Mouse (Mus musculus): ENCODE data around the gene Hyal1.

Gene Hyal1

GRCm38 (mm10) chr9:107576357-107577107, at the start of gene Hyal1:
Gene Hyal1, plus strand, starts transcription at chr9:107576927.
- no peak for DNase-seq

- peak; percentile 90 to 93 for DNase-seq
These were observed 42.8 kb upstream of the Hyal1 start, which contains the start of gene Tmem115 for GRCm38 (mm10) chr9:107533791-107534407. Gene Tmem115, plus strand, starts transcription at chr9:107533945.

GRCm38 (mm10) chr9:107534408-107535202, 42.1 kb upstream of the Hyal1 start:
- no peak for DNase-seq

GRCm38 (mm10) chr9:107538231-107538630, 38.5 kb upstream of the Hyal1 start:
- no peak for DNase-seq

- DNase-seq: no peak
These were observed 38.0 kb upstream of the Hyal1 start for GRCm38 (mm10) chr9:107538711-107539110.

- DNase-seq: no peak
These were observed 36.8 kb upstream of the Hyal1 start for GRCm38 (mm10) chr9:107539940-107540339.

GRCm38 (mm10) chr9:107540420-107540819, 36.3 kb upstream of the Hyal1 start:
- DNase-seq: no peak

- DNase-seq: no peak
These were observed 35.7 kb upstream of the Hyal1 start for GRCm38 (mm10) chr9:107541005-107541404.

- DNase-seq: peak; percentile 94 to 95
These were observed 35.0 kb upstream of the Hyal1 start, which contains the start of the genes Cyb561d2 and Nprl2 for GRCm38 (mm10) chr9:107541474-107542351. Gene Cyb561d2, minus strand, starts transcription at chr9:107542193. Gene Nprl2, plus strand, starts transcription at chr9:107542226.

GRCm38 (mm10) chr9:107542352-107542686, 34.4 kb upstream of the Hyal1 start:
- DNase-seq: peak in 1 of 2 experiments; percentile 53

GRCm38 (mm10) chr9:107542721-107543120, 34.0 kb upstream of the Hyal1 start:
- no peak for DNase-seq

- DNase-seq: no peak
These were observed 33.4 kb upstream of the Hyal1 start for GRCm38 (mm10) chr9:107543299-107543698.

GRCm38 (mm10) chr9:107544196-107544700, 32.5 kb upstream of the Hyal1 start:
- no peak for DNase-seq

GRCm38 (mm10) chr9:107544729-107545128, 32.0 kb upstream of the Hyal1 start:
- DNase-seq: no peak

- no peak for DNase-seq
These were observed 31.5 kb upstream of the Hyal1 start for GRCm38 (mm10) chr9:107545199-107545598.

- DNase-seq: no peak
These were observed 31.1 kb upstream of the Hyal1 start for GRCm38 (mm10) chr9:107545602-107546001.

GRCm38 (mm10) chr9:107547026-107547425, 29.7 kb upstream of the Hyal1 start, which contains the start of gene Zmynd10:
Gene Zmynd10, plus strand, starts transcription at chr9:107547298.
- DNase-seq: peak; percentile 88 to 91

- DNase-seq: no peak
These were observed 28.8 kb upstream of the Hyal1 start for GRCm38 (mm10) chr9:107547957-107548356.

- DNase-seq: no peak
These were observed 27.9 kb upstream of the Hyal1 start for GRCm38 (mm10) chr9:107548820-107549219.

GRCm38 (mm10) chr9:107549297-107550074, 27.2 kb upstream of the Hyal1 start:
- DNase-seq: no peak

- DNase-seq: no peak
These were observed 26.1 kb upstream of the Hyal1 start for GRCm38 (mm10) chr9:107550491-107551116.

Measured in thymus, adult 18-20 months (tissue).